Mouse (Mus musculus) testis, adult 10 weeks (tissue): ENCODE data around the gene Nsrp1. TPM values are rescaled to one million over a fixed set of nuclear protein-coding genes. Genes with fewer than 3 reads are reported as not detected.

ENCODE experiments used
- polyA plus RNA-seq: library from polyadenylated mRNA; stranded (reverse); fragments of 350-450 nt; fragmentation: Illumina TruSeq; extraction: RNeasy Lipid Tissue Mini Kit (QIAGEN cat#74804); gene quantifications from one replicate; pipeline ENCODE4 v1.2.3, GENCODE M21; 2014; ENCODE audit warnings: low read depth, low replicate concordance

The Nsrp1 gene
- 52.5 TPM for polyA plus RNA-seq

DNA sequence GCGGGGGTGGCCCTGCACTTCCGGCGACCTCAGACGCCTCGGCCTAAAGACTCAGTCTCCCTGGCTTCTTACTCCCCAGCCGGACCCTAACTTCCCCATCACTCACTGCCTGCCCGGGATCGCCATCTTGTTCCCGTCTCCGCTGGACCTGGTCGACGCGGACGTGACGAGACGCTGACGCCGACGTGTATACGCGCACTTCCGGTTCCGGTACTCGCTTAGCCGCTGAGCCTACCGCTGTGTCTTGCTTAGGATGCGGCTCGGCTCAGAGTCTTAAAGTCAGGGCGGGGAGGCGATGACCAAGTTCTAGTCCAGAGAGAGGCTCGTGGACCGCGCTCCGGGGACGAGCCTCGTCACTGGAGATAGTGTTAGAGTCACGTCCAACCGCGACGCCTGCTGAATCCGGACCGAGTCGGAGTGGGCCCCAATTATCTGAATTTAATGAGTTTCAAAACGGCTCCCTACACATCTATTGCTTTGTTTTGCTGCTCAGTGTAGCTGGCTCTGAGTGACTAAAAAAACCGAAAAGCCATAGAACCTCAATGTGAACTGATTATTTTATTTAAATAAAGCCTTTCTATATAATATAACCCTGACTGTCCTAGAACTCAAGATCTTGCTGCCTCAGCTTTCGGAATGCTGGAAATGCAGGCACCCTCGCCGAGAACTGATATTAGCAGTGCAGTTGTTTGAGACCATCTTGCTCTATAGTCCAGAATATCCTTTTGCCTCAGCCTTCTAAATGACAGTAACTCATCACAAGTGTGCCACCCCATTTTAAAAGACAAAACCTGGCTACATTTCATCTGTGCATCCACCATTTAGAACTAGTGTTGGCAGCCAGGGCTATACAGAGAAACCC lies at the start of gene Nsrp1:
Gene Nsrp1 (minus strand): TSS at position 163 of the 862 bp plus-strand sequence.

DNA sequence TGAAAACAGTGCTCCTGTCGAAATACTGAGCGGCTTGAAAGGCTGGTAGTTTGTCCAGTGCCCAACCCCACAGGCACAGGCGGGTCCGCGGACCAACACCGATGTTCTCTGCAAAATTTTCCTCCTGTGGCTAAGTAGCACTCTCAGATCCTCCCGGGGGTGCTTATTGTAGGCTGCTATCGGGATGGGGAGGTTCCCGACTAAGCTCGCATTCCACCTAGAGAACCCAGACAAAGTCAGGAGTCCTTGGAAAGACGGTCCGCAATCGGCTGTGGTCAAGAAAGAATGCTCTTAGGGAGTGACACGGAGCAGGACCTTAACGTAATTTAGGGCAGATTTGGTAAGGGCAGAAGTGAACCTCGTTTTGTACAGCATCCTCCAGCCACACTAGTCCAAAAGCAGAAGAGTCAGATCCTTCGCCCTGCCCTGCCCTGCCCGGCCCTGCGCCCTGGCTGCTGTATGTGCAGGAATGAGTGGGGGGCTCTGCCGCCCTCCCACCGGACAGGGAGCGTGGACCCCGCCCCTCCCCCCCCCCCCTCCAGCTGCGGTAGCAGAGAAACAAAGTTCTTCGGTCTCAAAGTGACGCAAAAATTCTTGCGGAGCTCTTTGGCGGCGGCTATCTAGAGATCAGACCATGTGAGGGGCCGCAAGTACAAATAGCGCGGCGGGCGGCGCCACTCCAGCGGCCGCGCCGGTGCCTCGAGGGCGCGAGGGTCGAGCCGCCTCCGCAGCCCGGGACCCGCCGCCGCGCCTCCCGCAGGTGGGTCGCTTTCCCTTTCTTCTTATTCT lies 80.1 kb downstream of the Nsrp1 start, which contains the start of gene Slc6a4:
Gene Slc6a4 (plus strand): TSS at position 688 of the 789 bp plus-strand sequence.

Other genes with a start within 250 kb of the Nsrp1 start
- gene Cpd, start 231.4 kb downstream of the Nsrp1 start, polyA plus RNA-seq: 28.7 TPM
- not detected for gene Tmigd1, start 176.3 kb downstream of the Nsrp1 start, polyA plus RNA-seq
- 52.9 TPM for gene Blmh, start 153.6 kb downstream of the Nsrp1 start, polyA plus RNA-seq
- 0.91 TPM for gene Slc6a4, start 79.8 kb downstream of the Nsrp1 start, polyA plus RNA-seq
- 632 TPM for gene Efcab5, start 110.5 kb upstream of the Nsrp1 start, polyA plus RNA-seq
- gene Ssh2, start 137.9 kb upstream of the Nsrp1 start, polyA plus RNA-seq: 109 TPM